Mouse (Mus musculus) liver, adult 2 months (tissue): ENCODE measurements around the gene Lce1b.
"Not testable (repeated sequence)": the region's sequence is repeated elsewhere in the genome, so short reads cannot be mapped to it uniquely, and the experiment has no call there.

Source experiments
- CTCF ChIP-seq: fragments of 200-500 bp; IDR thresholded peaks from 2 replicates; pipeline ENCODE4 v1.5.1; 2011; ENCODE audit warnings: low read depth, low read length, control low read depth
- POLR2A ChIP-seq: fragments of 200-500 bp; IDR thresholded peaks from 2 replicates; pipeline ENCODE4 v1.6.1; 2011; ENCODE audit warnings: low read length, control low read depth; ENCODE audit not compliant: insufficient read depth; ENCODE audit errors: extremely low read depth

DNA sequence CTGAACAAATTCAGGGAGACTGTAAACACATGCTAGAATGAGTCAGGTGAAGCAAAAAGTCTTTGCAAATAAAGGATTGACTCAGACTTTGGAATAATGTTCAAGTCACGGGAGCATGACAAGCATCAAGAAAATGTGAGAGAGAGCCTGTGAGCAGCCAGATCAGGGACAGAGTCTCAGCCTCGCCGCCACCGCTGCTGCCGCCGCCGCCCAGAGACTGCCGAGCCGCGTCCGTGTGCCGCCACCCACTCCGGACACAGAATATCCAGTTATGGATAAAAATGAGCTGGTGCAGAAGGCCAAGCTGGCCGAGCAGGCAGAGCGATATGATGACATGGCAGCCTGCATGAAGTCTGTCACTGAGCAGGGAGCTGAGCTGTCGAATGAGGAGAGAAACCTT lies 32.4 kb upstream of the Lce1b start:
- TF ChIP-seq POLR2A, CTCF: not testable (repeated sequence)
